Mouse (Mus musculus) CD4-positive naive resting alpha-beta T cell, adult 76 days (primary cell): ENCODE data around the gene Krtap13. TPM values are rescaled to one million over a fixed set of nuclear protein-coding genes. Genes with fewer than 3 reads are reported as not detected.

Experiments
- total RNA-seq: library from RNA; stranded (reverse); gene quantifications from one replicate; pipeline ENCODE4 v1.2.4, GENCODE M21; 2023

Krtap13 gene
- not detected for total RNA-seq

GRCm38 (mm10) chr16:88751535-88751934, at the start of gene Krtap13:
Krtap13 (minus strand) TSS chr16:88751635.

GRCm38 (mm10) chr16:88777596-88777995, 26.2 kb upstream of the Krtap13 start, which contains the start of gene Gm5965:
Gm5965 (plus strand) TSS chr16:88777896.

DNA sequence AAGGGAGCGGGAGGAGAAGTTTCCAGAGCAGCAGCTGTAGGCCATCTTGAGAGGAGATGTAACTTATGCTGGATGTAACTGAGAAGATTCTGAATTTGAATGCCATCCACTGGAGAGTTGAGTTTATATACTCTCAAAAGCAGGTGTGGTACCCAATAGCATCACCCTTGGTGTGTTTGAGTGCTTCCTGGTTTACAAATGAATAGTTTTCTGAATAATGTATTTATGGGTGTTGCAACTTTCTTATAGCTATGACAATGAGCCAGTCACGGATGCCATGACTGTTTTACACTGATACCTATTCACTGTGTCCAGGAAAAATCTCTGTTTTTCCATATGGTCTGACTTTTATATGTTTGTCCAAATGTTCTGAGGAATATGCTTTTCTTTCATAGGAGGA, 22.7 kb upstream of the Krtap13 start, which contains the start of gene 2310057N15Rik:
Gene 2310057N15Rik, minus strand, starts transcription at position 101 of the 400 bp plus-strand sequence.

DNA sequence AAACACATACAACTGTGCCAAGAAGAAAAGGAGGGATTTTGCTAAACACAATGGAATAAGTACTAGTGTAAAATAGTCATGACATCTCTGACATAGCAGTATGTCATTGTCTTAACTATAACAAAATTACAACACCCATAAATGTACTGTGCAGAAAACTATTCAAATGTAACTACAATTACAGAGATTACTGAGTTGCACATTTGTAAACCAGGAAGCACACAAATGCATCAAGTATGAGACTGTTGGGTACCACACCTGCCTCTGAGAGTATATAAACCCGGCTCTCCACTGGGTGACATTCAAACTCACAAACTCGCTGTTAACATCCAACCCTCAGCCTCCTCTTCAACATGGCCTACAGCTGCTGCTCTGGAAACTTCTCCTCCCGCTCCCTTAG, 7.1 kb upstream of the Krtap13 start, which contains the start of gene 2310034C09Rik:
Gene 2310034C09Rik, plus strand, starts transcription at position 301 of the 400 bp plus-strand sequence.

GRCm38 (mm10) chr16:88728812-88729275, 22.6 kb downstream of the Krtap13 start, which contains the start of gene Krtap13-1:
Krtap13-1 (plus strand) TSS chr16:88728862.

DNA sequence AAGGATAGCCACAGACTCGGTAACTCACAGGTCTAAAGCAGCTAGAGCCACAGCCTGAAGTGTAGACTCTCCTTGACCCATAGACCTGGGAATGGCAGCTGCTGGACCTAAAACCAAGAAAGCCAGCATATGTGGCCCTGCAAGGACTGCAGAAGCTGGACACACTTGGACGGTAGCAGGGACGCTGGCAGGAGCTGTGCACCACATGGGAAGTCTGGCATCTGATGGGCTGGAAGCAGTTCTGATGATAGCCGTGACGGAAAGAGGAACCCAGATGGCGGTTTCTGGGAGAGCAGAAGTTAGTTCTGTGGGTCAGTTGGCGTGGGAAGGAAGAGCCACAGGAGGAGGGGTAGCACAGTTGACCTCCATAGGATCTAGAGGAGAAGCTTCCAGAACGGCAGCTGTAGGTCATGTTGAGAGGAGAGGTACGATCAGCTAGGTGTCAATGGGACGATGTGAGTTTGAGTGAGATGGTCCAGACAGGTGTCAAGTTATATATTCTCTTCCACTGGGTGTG, 43.9 kb downstream of the Krtap13 start, which contains the start of gene 2310061N02Rik:
Gene 2310061N02Rik, minus strand, starts transcription at position 467 of the 517 bp plus-strand sequence.

Other genes starting within 250 kb of the Krtap13 start
- gene Cldn17, start 244.7 kb downstream of the Krtap13 start, total RNA-seq = not detected
- gene Cldn8, start 188.5 kb downstream of the Krtap13 start, total RNA-seq = not detected
- gene Krtap24-1, start 139.4 kb downstream of the Krtap13 start, total RNA-seq = not detected
- gene 2310079G19Rik, start 124.0 kb downstream of the Krtap13 start, total RNA-seq = not detected
- not detected for gene Krtap26-1, start 103.8 kb downstream of the Krtap13 start, total RNA-seq
- not detected for gene Krtap27-1, start 80.0 kb downstream of the Krtap13 start, total RNA-seq
- gene 2310061N02Rik, start 43.7 kb downstream of the Krtap13 start, total RNA-seq = not detected
- not detected for gene Krtap13-1, start 22.8 kb downstream of the Krtap13 start, total RNA-seq
- not detected for gene 2310034C09Rik, start 7.2 kb upstream of the Krtap13 start, total RNA-seq
- not detected for gene 2310057N15Rik, start 22.6 kb upstream of the Krtap13 start, total RNA-seq
- not detected for gene Gm5965, start 26.3 kb upstream of the Krtap13 start, total RNA-seq
- gene Gm20741, start 60.6 kb upstream of the Krtap13 start, total RNA-seq = not detected
- not detected for gene Krtap15, start 68.6 kb upstream of the Krtap13 start, total RNA-seq
- not detected for gene Krtap14, start 74.5 kb upstream of the Krtap13 start, total RNA-seq
- not detected for gene Krtap19-1, start 117.8 kb upstream of the Krtap13 start, total RNA-seq
- not detected for gene Krtap19-2, start 122.6 kb upstream of the Krtap13 start, total RNA-seq
- not detected for gene Krtap19-3, start 126.4 kb upstream of the Krtap13 start, total RNA-seq
- gene Krtap19-4, start 133.5 kb upstream of the Krtap13 start, total RNA-seq = not detected
- gene Krtap19-5, start 144.8 kb upstream of the Krtap13 start, total RNA-seq = not detected
- gene Krtap19-9b, start 180.6 kb upstream of the Krtap13 start, total RNA-seq = not detected
- not detected for gene Krtap16-3, start 211.2 kb upstream of the Krtap13 start, total RNA-seq